Mouse (Mus musculus) gastrocnemius, postnatal 4 days (tissue): ENCODE data around the gene Actr2. TPM values are rescaled to one million over a fixed set of nuclear protein-coding genes. Genes with fewer than 3 reads are reported as not detected.
"Not testable (repeated sequence)": the region's sequence is repeated elsewhere in the genome, so short reads cannot be mapped to it uniquely, and the experiment has no call there.

ENCODE experiments used
- DNase-seq, 2 experiments: peaks; one replicate each; pipeline ENCODE4 v3.0.0; 2021 to 2022; ENCODE audit warnings: low spot score in 2 of 2, mixed read lengths in 2 of 2
- long read RNA-seq, 2 experiments: library from polyadenylated mRNA; stranded (forward); transcript quantifications; one replicate each; pipeline ENCODE4 v2.0.0; 2021
- total RNA-seq, 2 experiments: library from RNA; stranded (reverse); gene quantifications; 2 replicates each; pipeline ENCODE4 v1.2.3; 2021

Actr2 gene
- total RNA-seq: 10 to 100 TPM; 77.2 to 77.6 TPM
- long read RNA-seq, experiment 1, transcript Actr2-201 (9 exons, 3,631 nt): major isoform, 16 of 20 reads
- long read RNA-seq, experiment 1, partial matches to known transcripts: 1 of 20 reads
- long read RNA-seq, experiment 1, other reads (novel, unspliced or antisense): 2 of 20 reads
- long read RNA-seq, experiment 2, transcript Actr2-201 (9 exons, 3,631 nt): major isoform, 12 of 14 reads
- long read RNA-seq, experiment 2, partial matches to known transcripts: 1 of 14 reads
- long read RNA-seq, experiment 2, other reads (novel, unspliced or antisense): 1 of 14 reads

- peak; percentile 97 for DNase-seq
Observed at GRCm38 (mm10) chr11:20112741-20113480, at the start of gene Actr2. Gene Actr2, minus strand, starts transcription at chr11:20112913.

- no peak for DNase-seq
Observed at GRCm38 (mm10) chr11:20158879-20159278, 46.2 kb upstream of the Actr2 start.

- DNase-seq: not testable (repeated sequence)
Observed at GRCm38 (mm10) chr11:20153542-20153941, 40.8 kb upstream of the Actr2 start.

GRCm38 (mm10) chr11:20152107-20152901 is 39.6 kb upstream of the Actr2 start:
- DNase-seq: no peak

- no peak for DNase-seq
Observed at GRCm38 (mm10) chr11:20151290-20151689, 38.6 kb upstream of the Actr2 start.

- DNase-seq: no peak
Observed at GRCm38 (mm10) chr11:20149936-20150335, 37.2 kb upstream of the Actr2 start.

GRCm38 (mm10) chr11:20145383-20145782 is 32.7 kb upstream of the Actr2 start:
- no peak for DNase-seq

- DNase-seq: no peak
Observed at GRCm38 (mm10) chr11:20144536-20145263, 32.0 kb upstream of the Actr2 start.

- DNase-seq: not testable (repeated sequence)
Observed at GRCm38 (mm10) chr11:20143687-20144086, 31.0 kb upstream of the Actr2 start.

- no peak for DNase-seq
Observed at GRCm38 (mm10) chr11:20142516-20142915, 29.8 kb upstream of the Actr2 start.

GRCm38 (mm10) chr11:20140286-20140685 is 27.6 kb upstream of the Actr2 start:
- no peak for DNase-seq

- no peak for DNase-seq
Observed at GRCm38 (mm10) chr11:20139711-20140110, 27.0 kb upstream of the Actr2 start.

- DNase-seq: no peak
Observed at GRCm38 (mm10) chr11:20138498-20139208, 25.9 kb upstream of the Actr2 start.

GRCm38 (mm10) chr11:20137872-20138271 is 25.2 kb upstream of the Actr2 start:
- DNase-seq: no peak

- no peak for DNase-seq
Observed at GRCm38 (mm10) chr11:20136314-20136713, 23.6 kb upstream of the Actr2 start.

- not testable (repeated sequence) for DNase-seq
Observed at GRCm38 (mm10) chr11:20134869-20135268, 22.2 kb upstream of the Actr2 start.

GRCm38 (mm10) chr11:20133721-20134120 is 21.0 kb upstream of the Actr2 start:
- no peak for DNase-seq

GRCm38 (mm10) chr11:20132955-20133562 is 20.3 kb upstream of the Actr2 start:
- DNase-seq: peak; percentile 47 to 73

- DNase-seq: no peak
Observed at GRCm38 (mm10) chr11:20126673-20127516, 14.2 kb upstream of the Actr2 start.
